Mouse (Mus musculus): ENCODE measurements around the gene Gm3115. TPM values are rescaled to one million over a fixed set of nuclear protein-coding genes. Genes with fewer than 3 reads are reported as not detected.
"Not testable (repeated sequence)": the region's sequence is repeated elsewhere in the genome, so short reads cannot be mapped to it uniquely, and the experiment has no call there.

The Gm3115 gene
- total RNA-seq (2015), result not detected in 2 replicates
- total RNA-seq (2017), result not detected in 2 replicates

DNA sequence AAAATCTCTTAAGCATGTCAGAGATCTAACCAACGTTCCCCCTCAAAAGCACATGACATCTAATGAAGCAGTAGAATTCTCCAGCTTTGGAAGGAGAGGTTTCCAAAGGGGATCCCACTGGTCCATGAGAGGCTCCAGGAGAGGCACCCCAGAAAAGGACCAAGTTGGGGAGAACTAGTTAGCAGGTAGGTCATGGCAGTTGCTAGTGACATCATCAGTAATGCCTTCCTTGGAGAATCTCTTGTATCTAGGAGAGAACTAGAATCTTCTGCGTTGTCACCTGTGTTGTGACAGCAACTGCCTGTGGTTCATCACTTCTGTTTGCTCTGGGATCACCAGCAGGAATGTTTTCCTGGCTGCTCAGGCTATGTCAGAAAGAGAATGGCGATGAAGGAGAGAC is at the start of gene Gm3115:
TSS of gene Gm3115 (plus strand) at position 301 of the 400 bp plus-strand sequence.
- not testable (repeated sequence) for ATAC-seq (replicated peaks; ENCODE audit: poor library complexity)

DNA sequence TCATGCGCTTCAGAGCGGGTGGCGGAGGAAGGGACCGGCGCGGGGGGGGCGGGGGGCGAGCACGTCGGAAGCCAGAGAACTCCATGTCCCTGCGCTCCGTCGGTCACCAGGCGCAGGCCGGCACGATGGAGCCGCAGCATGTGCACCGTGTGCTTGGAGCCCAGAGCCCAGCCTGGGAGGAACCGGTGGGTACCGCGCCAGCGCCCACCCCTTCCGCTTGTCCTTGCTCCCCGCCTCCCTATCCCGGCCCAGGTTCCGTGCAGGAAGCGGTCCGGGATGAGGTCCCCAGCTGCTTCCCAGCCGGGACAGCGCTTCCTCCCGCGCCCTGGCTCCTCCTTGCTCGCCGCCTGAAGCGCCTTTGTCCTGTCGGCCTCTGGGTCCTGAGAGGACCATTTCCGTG is 26.5 kb downstream of the Gm3115 start, which contains the start of gene Gm8108:
TSS of gene Gm8108 (plus strand) at position 101 of the 400 bp plus-strand sequence.
- not testable (repeated sequence) for ATAC-seq (replicated peaks; ENCODE audit: poor library complexity)

- not testable (repeated sequence) for ATAC-seq (replicated peaks; ENCODE audit: poor library complexity)
These were observed 57.7 kb downstream of the Gm3115 start for GRCm38 (mm10) chr14:4141646-4142045.

Other genes starting within 250 kb of the Gm3115 start
- gene Gm3033, start 237.9 kb upstream of the Gm3115 start, total RNA-seq (2015), result not detected in 2 replicates
- gene Gm3033, start 237.9 kb upstream of the Gm3115 start, total RNA-seq (2017), result not detected in 2 replicates
- not detected in 2 replicates for gene Gm2916, start 199.9 kb upstream of the Gm3115 start, total RNA-seq (2015)
- gene Gm2916, start 199.9 kb upstream of the Gm3115 start, total RNA-seq (2017), result not detected in 2 replicates
- gene Gm3029, start 152.4 kb upstream of the Gm3115 start, total RNA-seq (2015), result not detected in 2 replicates
- gene Gm3029, start 152.4 kb upstream of the Gm3115 start, total RNA-seq (2017), result not detected in 2 replicates
- gene Gm3095, start 120.6 kb upstream of the Gm3115 start, total RNA-seq (2015), result not detected in 2 replicates
- not detected in 2 replicates for gene Gm3095, start 120.6 kb upstream of the Gm3115 start, total RNA-seq (2017)
- gene Gm3099, start 85.7 kb upstream of the Gm3115 start, total RNA-seq (2015), result not detected in 2 replicates
- not detected in 2 replicates for gene Gm3099, start 85.7 kb upstream of the Gm3115 start, total RNA-seq (2017)
- not detected in 2 replicates for gene Gm5796, start 60.2 kb upstream of the Gm3115 start, total RNA-seq (2015)
- gene Gm5796, start 60.2 kb upstream of the Gm3115 start, total RNA-seq (2017), result 0.08 TPM in 1 of 2 replicates, not detected in the other
- not detected in 2 replicates for gene Gm8108, start 26.4 kb downstream of the Gm3115 start, total RNA-seq (2015)
- not detected in 2 replicates for gene Gm8108, start 26.4 kb downstream of the Gm3115 start, total RNA-seq (2017)
- gene Gm3127, start 80.9 kb downstream of the Gm3115 start, total RNA-seq (2015), result not detected in 2 replicates
- not detected in 2 replicates for gene Gm3127, start 80.9 kb downstream of the Gm3115 start, total RNA-seq (2017)
- gene Gm2974, start 98.5 kb downstream of the Gm3115 start, total RNA-seq (2015), result not detected in 2 replicates
- 0.64 TPM in 1 of 2 replicates, not detected in the other for gene Gm2974, start 98.5 kb downstream of the Gm3115 start, total RNA-seq (2017)
- gene Gm3138, start 165.5 kb downstream of the Gm3115 start, total RNA-seq (2015), result not detected in 2 replicates
- not detected in 2 replicates for gene Gm3138, start 165.5 kb downstream of the Gm3115 start, total RNA-seq (2017)
- gene Gm3149, start 233.2 kb downstream of the Gm3115 start, total RNA-seq (2015), result not detected in 2 replicates
- not detected in 2 replicates for gene Gm3149, start 233.2 kb downstream of the Gm3115 start, total RNA-seq (2017)